Mouse (Mus musculus): ENCODE measurements around the gene Crmp1. TPM values are rescaled to one million over a fixed set of nuclear protein-coding genes. Genes with fewer than 3 reads are reported as not detected.

The Crmp1 gene
- total and polyA plus RNA-seq, 3 experiments, result not detected

- Histone ChIP-seq H3K27me3 (ENCODE audit: insufficient read depth, low read length) (no peaks in the 10 kb centered on the region), H3K4me3 (ENCODE audit: low read depth, low read length) (no peak overlapping the region), H3K36me3 (replicated peaks) (no peaks in the 10 kb centered on the region), H3K9me3 (replicated peaks) (peaks cover 54% of the 10 kb centered on the region), H3K4me1 (ENCODE audit: insufficient read depth, low read depth, low read length) (no peaks in the 10 kb centered on the region)
- ATAC-seq (ENCODE audit: extremely low read depth, insufficient number of reproducible peaks, low FRiP score, poor library complexity, severe bottlenecking), result no peak
- DNase-seq (ENCODE audit: low spot score), result no peak
- TF ChIP-seq GATA2 (IDR thresholded peaks at IDR 0.05; ENCODE audit: borderline replicate concordance, low read depth, low read length) (no peak), TAL1 (conservative IDR thresholded peaks at IDR 0.05; ENCODE audit: low read depth, low read length) (no peak), POLR2AphosphoS5 (IDR thresholded peaks at IDR 0.05; ENCODE audit: insufficient replicate concordance, low read depth, low read length) (no peak), GATA1 (IDR thresholded peaks at IDR 0.05; ENCODE audit: borderline replicate concordance, low read length) (no peak), CTCF (IDR thresholded peaks at IDR 0.05; ENCODE audit: low read depth, low read length) (no peak)
Measured at GRCm38 (mm10) chr5:37335061-37335460, 93.3 kb downstream of the Crmp1 start.

- Histone ChIP-seq H3K4me3 (ENCODE audit: low read depth, low read length) (no peak within 1 kb of the TSS; the same call in 1 of the 2 replicates), H3K4me1 (ENCODE audit: insufficient read depth, low read depth, low read length) (no peaks in the 10 kb centered on the region), H3K27me3 (ENCODE audit: insufficient read depth, low read length) (no peaks in the 10 kb centered on the region), H3K9me3 (replicated peaks) (peaks cover 54% of the 10 kb centered on the region), H3K36me3 (replicated peaks) (no peaks in the 10 kb centered on the region)
- TF ChIP-seq GATA1 (IDR thresholded peaks at IDR 0.05; ENCODE audit: borderline replicate concordance, low read length) (no peak), TAL1 (conservative IDR thresholded peaks at IDR 0.05; ENCODE audit: low read depth, low read length) (no peak), CTCF (IDR thresholded peaks at IDR 0.05; ENCODE audit: low read depth, low read length) (no peak), POLR2AphosphoS5 (IDR thresholded peaks at IDR 0.05; ENCODE audit: insufficient replicate concordance, low read depth, low read length) (no peak), GATA2 (IDR thresholded peaks at IDR 0.05; ENCODE audit: borderline replicate concordance, low read depth, low read length) (no peak)
- DNase-seq (ENCODE audit: low spot score), result no peak
- ATAC-seq (ENCODE audit: extremely low read depth, insufficient number of reproducible peaks, low FRiP score, poor library complexity, severe bottlenecking), result no peak
Measured at GRCm38 (mm10) chr5:37336485-37337105, 94.9 kb downstream of the Crmp1 start, which contains the start of gene Evc. Gene Evc, minus strand, starts transcription at chr5:37336894.

- Histone ChIP-seq H3K9me3 (replicated peaks) (peaks cover 52% of the 10 kb centered on the region), H3K4me3 (ENCODE audit: low read depth, low read length) (no peak overlapping the region), H3K4me1 (ENCODE audit: insufficient read depth, low read depth, low read length) (no peaks in the 10 kb centered on the region), H3K27me3 (ENCODE audit: insufficient read depth, low read length) (no peaks in the 10 kb centered on the region), H3K36me3 (replicated peaks) (no peaks in the 10 kb centered on the region)
- DNase-seq (ENCODE audit: low spot score), result no peak
- ATAC-seq (ENCODE audit: extremely low read depth, insufficient number of reproducible peaks, low FRiP score, poor library complexity, severe bottlenecking), result no peak
- TF ChIP-seq GATA1 (IDR thresholded peaks at IDR 0.05; ENCODE audit: borderline replicate concordance, low read length), result no peak
- no peak for TF ChIP-seq TAL1 (conservative IDR thresholded peaks at IDR 0.05; ENCODE audit: low read depth, low read length)
- TF ChIP-seq GATA2 (IDR thresholded peaks at IDR 0.05; ENCODE audit: borderline replicate concordance, low read depth, low read length), result no peak
- TF ChIP-seq POLR2AphosphoS5 (IDR thresholded peaks at IDR 0.05; ENCODE audit: insufficient replicate concordance, low read depth, low read length), result no peak
- TF ChIP-seq CTCF (IDR thresholded peaks at IDR 0.05; ENCODE audit: low read depth, low read length), result no peak
Measured at GRCm38 (mm10) chr5:37337696-37338095, 96.0 kb downstream of the Crmp1 start.

- Histone ChIP-seq H3K27me3 (ENCODE audit: insufficient read depth, low read length) (no peaks in the 10 kb centered on the region), H3K36me3 (replicated peaks) (no peaks in the 10 kb centered on the region), H3K4me1 (ENCODE audit: insufficient read depth, low read depth, low read length) (no peaks in the 10 kb centered on the region), H3K4me3 (ENCODE audit: low read depth, low read length) (no peak within 1 kb of the TSS), H3K9me3 (replicated peaks) (peaks cover 52% of the 10 kb centered on the region)
- ATAC-seq (ENCODE audit: extremely low read depth, insufficient number of reproducible peaks, low FRiP score, poor library complexity, severe bottlenecking), result no peak
- no peak for DNase-seq (ENCODE audit: low spot score)
- TF ChIP-seq TAL1 (conservative IDR thresholded peaks at IDR 0.05; ENCODE audit: low read depth, low read length) (no peak), CTCF (IDR thresholded peaks at IDR 0.05; ENCODE audit: low read depth, low read length) (no peak), GATA2 (IDR thresholded peaks at IDR 0.05; ENCODE audit: borderline replicate concordance, low read depth, low read length) (no peak), POLR2AphosphoS5 (IDR thresholded peaks at IDR 0.05; ENCODE audit: insufficient replicate concordance, low read depth, low read length) (no peak), GATA1 (IDR thresholded peaks at IDR 0.05; ENCODE audit: borderline replicate concordance, low read length) (no peak)
Measured at GRCm38 (mm10) chr5:37338288-37338687, 96.5 kb downstream of the Crmp1 start, which contains the start of gene Evc2. Gene Evc2, plus strand, starts transcription at chr5:37338499.

Other genes with a start within 250 kb of the Crmp1 start
- gene Gm1043, start 156.6 kb upstream of the Crmp1 start, total RNA-seq (2014; fragmentation: Nextera tagmentation), result not detected in 2 replicates
- gene Gm1043, start 156.6 kb upstream of the Crmp1 start, total RNA-seq (2017), result 0.17 and 0.38 TPM in 2 replicates
- gene Gm1043, start 156.6 kb upstream of the Crmp1 start, polyA plus RNA-seq (2012), result not detected in 2 replicates
- gene Evc, start 95.0 kb downstream of the Crmp1 start, total RNA-seq (2014; fragmentation: Nextera tagmentation), result not detected in 2 replicates
- gene Evc, start 95.0 kb downstream of the Crmp1 start, total RNA-seq (2017), result not detected in 2 replicates
- gene Evc, start 95.0 kb downstream of the Crmp1 start, polyA plus RNA-seq (2012), result not detected in 2 replicates
- not detected in 2 replicates for gene Evc2, start 96.6 kb downstream of the Crmp1 start, total RNA-seq (2014; fragmentation: Nextera tagmentation)
- gene Evc2, start 96.6 kb downstream of the Crmp1 start, total RNA-seq (2017), result 0.05 TPM in 1 of 2 replicates, not detected in the other
- gene Evc2, start 96.6 kb downstream of the Crmp1 start, polyA plus RNA-seq (2012), result not detected in 2 replicates